Mouse (Mus musculus) bone marrow, adult 2 months (tissue): ENCODE data around the gene Ppdpf. TPM values are rescaled to one million over a fixed set of nuclear protein-coding genes. Genes with fewer than 3 reads are reported as not detected.

Source experiments
- H3K27ac ChIP-seq: fragments of 200-500 bp; 2 replicates; pipeline ENCODE4 v1.5.1; 2012; ENCODE audit warnings: low read depth, mild to moderate bottlenecking, control low read depth, inconsistent platforms, low read length; ENCODE audit not compliant: control insufficient read depth, poor library complexity, insufficient read depth
- H3K4me1 ChIP-seq: fragments of 200-500 bp; 2 replicates; pipeline ENCODE4 v1.6.1; 2011; ENCODE audit warnings: low read length; ENCODE audit not compliant: control insufficient read depth, insufficient read depth
- H3K4me3 ChIP-seq: fragments of 200-500 bp; replicated peaks from 2 replicates; pipeline ENCODE3; 2011; ENCODE audit warnings: mild to moderate bottlenecking, low read depth, low read length, control low read depth; ENCODE audit not compliant: control insufficient read depth
- CTCF ChIP-seq: fragments of 200-500 bp; IDR thresholded peaks from 2 replicates; pipeline ENCODE4 v1.5.1; 2011; ENCODE audit warnings: low read length, control low read depth; ENCODE audit not compliant: control insufficient read depth, insufficient read depth
- POLR2A ChIP-seq: fragments of 200-500 bp; IDR thresholded peaks from 2 replicates; pipeline ENCODE4 v1.6.1; 2011; ENCODE audit warnings: low read depth, mild to moderate bottlenecking, control low read depth, low read length, borderline replicate concordance; ENCODE audit not compliant: control insufficient read depth
- WGBS: fragments of 180-500 bp; shearing (Covaris S2); methylation state at CpG from one replicate; pipeline ENCODE4 v1.1.7; 2018; 5-methylcytosine and 5-hydroxymethylcytosine counted together
- polyA plus RNA-seq: library from polyadenylated mRNA; stranded (reverse); fragments of >200 nt; gene quantifications from 2 replicates; pipeline ENCODE4 v1.2.4, GENCODE M21; 2011; ENCODE audit warnings: low replicate concordance; ENCODE audit not compliant: missing spikeins, insufficient read depth, insufficient read length

Ppdpf gene
- polyA plus RNA-seq, 1 experiment = 59.8 TPM

GRCm38 (mm10) chr2:181219538-181220216, 32.6 kb downstream of the Ppdpf start, which contains the start of gene Fndc11:
Fndc11 (plus strand) TSS chr2:181220013.
- Histone ChIP-seq H3K4me3 (peak within 1 kb of the TSS; percentile 30), H3K4me1 (peaks cover 2% of the 10 kb centered on the region), H3K27ac (peak within 1 kb of the TSS; percentile 48; the same call in 1 of the 2 replicates)
- TF ChIP-seq CTCF (no peak), POLR2A (peak; percentile 44; the same call in 1 of the 2 replicates)
- WGBS = under 1% methylated on average over 25 of the region's 25 CpGs

GRCm38 (mm10) chr2:181220361-181220760, 33.3 kb downstream of the Ppdpf start:
- 8% methylated on average over 2 of the region's 2 CpGs for WGBS
- Histone ChIP-seq H3K4me1 (peaks cover 2% of the 10 kb centered on the region), H3K4me3 (no peak overlapping the region), H3K27ac (no peak overlapping the region)
- TF ChIP-seq CTCF (no peak), POLR2A (no peak)

- TF ChIP-seq CTCF = no peak
- no peak for TF ChIP-seq POLR2A
- Histone ChIP-seq H3K27ac (no peak overlapping the region), H3K4me3 (no peak overlapping the region), H3K4me1 (peaks cover 2% of the 10 kb centered on the region; the same call in 1 of the 2 replicates)
- WGBS = 77% methylated on average over 2 of the region's 2 CpGs
Observed at GRCm38 (mm10) chr2:181224994-181225393, 37.9 kb downstream of the Ppdpf start.

GRCm38 (mm10) chr2:181227122-181227521, 40.1 kb downstream of the Ppdpf start:
- H3K27ac ChIP-seq = no peak overlapping the region
- H3K4me1 ChIP-seq = no peaks in the 10 kb centered on the region
- H3K4me3 ChIP-seq = no peak overlapping the region
- WGBS = 95% methylated on average over 3 of the region's 3 CpGs
- no peak for TF ChIP-seq CTCF
- no peak for TF ChIP-seq POLR2A

GRCm38 (mm10) chr2:181228335-181228734, 41.3 kb downstream of the Ppdpf start:
- WGBS = 52% methylated on average over 1 of the region's 1 CpGs
- Histone ChIP-seq H3K4me1 (no peaks in the 10 kb centered on the region), H3K27ac (no peak overlapping the region), H3K4me3 (no peak overlapping the region)
- TF ChIP-seq CTCF (no peak), POLR2A (no peak)

- Histone ChIP-seq H3K27ac (no peak overlapping the region), H3K4me1 (no peaks in the 10 kb centered on the region; the same call in 1 of the 2 replicates), H3K4me3 (no peak overlapping the region)
- TF ChIP-seq POLR2A (no peak), CTCF (no peak)
- 97% methylated on average over 20 of the region's 20 CpGs for WGBS
Observed at GRCm38 (mm10) chr2:181231171-181231570, 44.1 kb downstream of the Ppdpf start.

GRCm38 (mm10) chr2:181233443-181233842, 46.4 kb downstream of the Ppdpf start:
- Histone ChIP-seq H3K4me1 (no peaks in the 10 kb centered on the region; the same call in 1 of the 2 replicates), H3K4me3 (no peak overlapping the region), H3K27ac (no peak overlapping the region)
- WGBS = 94% methylated on average over 15 of the region's 15 CpGs
- TF ChIP-seq CTCF = no peak
- no peak for TF ChIP-seq POLR2A

- TF ChIP-seq POLR2A (0 out of 2 replicates have a peak, but pooled peaks have one; percentile 16), CTCF (no peak)
- no peak overlapping the region for H3K4me3 ChIP-seq
- no peaks in the 10 kb centered on the region; the same call in 1 of the 2 replicates for H3K4me1 ChIP-seq
- 93% methylated on average over 11 of the region's 11 CpGs for WGBS
- no peak overlapping the region for H3K27ac ChIP-seq
Observed at GRCm38 (mm10) chr2:181234680-181235079, 47.6 kb downstream of the Ppdpf start.
